Mouse (Mus musculus) layer of hippocampus, postnatal 10 days (tissue): ENCODE results near the gene St14. TPM values are rescaled to one million over a fixed set of nuclear protein-coding genes. Genes with fewer than 3 reads are reported as not detected.

Experiments
- DNase-seq, 2 experiments: peaks; one replicate each; pipeline ENCODE4 v3.0.0; 2021; ENCODE audit warnings: low spot score in 2 of 2
- total RNA-seq, 2 experiments: library from RNA; stranded (reverse); gene quantifications; 2 replicates each; pipeline ENCODE4 v1.2.3; 2021

St14 gene
- total RNA-seq, 2 experiments from 2014 or later = 0.74 to 0.82 TPM

DNA sequence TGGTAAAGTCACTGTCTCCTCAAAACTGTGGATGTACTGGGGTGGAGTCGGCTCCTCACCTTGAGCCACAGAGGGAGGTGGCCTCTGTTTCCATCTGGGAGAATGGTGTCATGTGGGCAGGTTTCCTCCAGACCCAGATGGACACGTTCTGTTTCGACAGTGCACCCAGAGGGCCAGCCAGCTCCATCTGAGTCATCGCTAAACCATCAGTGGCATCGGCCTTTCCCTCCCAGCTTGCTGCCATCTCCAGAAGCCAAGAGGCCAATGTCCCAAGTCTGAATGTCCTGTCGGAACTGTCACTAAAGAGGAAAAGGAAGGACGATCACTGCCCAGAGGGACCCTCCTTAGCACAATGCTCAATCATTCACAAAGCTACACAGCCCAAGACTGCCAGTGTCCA is 5.6 kb downstream of the St14 start:
- no peak for DNase-seq

DNA sequence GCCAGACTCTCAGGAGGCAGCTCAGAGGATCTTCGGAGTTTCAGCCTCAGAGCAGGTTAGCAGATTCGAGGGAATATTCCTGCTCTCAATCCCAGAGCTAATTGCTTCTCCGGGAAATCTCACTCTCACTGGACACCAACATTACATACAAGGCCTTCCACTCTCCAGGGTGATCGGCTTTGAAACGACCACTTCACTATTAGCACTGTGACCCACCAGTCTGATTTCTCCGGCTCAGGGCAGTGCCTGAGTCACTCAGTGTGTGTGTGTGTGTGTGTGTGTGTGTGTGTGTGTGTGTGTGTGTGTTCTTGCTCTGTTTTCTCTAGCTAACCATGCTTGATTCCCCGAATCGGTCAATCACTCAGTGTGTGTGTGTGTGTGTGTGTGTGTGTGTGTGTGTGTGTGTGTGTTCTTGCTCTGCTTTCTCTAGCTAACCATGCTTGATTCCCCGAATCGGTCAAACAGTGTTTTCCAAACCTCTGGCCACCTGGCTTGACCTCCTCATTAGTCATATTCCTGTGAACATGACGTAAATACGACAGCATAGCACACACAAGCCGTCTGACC is 9.1 kb downstream of the St14 start:
- no peak for DNase-seq

DNA sequence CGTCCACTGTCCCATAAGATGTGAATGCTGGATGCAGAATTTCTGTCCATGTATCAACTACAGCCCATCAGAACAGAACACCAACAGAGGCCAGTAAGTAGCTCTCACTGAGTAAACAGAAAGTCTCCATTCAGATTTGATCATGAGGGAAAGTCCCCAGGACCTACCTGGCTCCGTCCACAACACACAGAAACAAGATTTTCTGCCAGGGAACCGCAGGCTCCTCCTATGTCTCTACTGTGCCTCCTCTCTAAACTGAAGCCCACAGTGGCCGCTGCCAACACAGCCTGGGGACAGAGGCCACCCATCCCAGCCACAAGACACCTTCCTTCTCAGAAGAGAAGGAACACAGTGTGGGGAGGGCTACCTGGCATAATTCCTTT is 11.1 kb downstream of the St14 start:
- DNase-seq = no peak

DNA sequence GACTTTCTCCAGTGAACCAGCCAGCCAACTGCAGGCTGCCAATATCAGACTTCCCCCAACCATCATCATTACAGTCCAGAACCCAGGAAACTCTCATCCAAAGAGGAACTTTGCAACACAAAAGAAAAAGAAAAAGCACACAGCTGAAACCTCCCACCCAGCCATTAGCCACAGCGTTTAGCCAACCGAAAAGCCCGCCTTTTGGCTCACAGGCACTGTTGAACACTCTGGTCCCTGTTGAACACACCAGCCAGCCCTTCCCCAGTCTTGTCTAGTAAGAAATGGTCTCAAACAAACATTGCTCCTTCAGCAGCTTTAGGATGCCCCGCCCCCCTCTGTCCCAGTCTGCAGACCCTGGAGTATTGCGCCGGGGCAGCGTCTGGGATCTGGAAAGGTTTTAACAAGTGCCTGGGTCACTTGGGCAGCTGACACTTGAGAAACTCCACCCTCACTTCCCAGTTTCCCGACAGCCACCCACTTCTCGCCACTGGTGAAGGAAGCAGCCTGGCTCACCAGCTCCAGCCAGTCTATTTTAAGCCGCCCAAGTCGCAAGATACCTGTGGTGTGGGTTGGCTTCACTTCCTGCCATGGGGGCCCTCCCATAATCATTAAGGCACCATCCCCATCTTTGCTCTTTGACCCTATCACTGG is 11.6 kb downstream of the St14 start:
- no peak for DNase-seq

DNA sequence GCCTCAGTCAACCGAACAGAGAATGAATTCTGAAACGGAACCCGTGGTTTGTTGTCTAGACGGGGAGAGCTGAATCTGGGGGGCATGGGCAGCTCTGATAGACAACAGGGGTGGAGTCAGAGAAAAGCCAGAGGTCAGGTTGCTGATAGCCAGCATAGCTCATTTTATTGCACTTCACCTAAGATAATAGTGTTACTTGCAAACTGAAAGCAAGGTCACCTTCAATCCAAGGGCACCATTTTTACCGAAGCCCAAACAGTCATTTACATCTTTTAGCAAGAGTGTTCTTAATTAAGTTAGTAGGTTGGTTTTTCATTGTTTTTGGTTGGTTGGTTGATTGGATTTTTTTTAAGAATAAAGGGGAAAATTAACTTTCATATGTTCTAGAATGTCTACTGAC is 12.2 kb downstream of the St14 start:
- no peak for DNase-seq

DNA sequence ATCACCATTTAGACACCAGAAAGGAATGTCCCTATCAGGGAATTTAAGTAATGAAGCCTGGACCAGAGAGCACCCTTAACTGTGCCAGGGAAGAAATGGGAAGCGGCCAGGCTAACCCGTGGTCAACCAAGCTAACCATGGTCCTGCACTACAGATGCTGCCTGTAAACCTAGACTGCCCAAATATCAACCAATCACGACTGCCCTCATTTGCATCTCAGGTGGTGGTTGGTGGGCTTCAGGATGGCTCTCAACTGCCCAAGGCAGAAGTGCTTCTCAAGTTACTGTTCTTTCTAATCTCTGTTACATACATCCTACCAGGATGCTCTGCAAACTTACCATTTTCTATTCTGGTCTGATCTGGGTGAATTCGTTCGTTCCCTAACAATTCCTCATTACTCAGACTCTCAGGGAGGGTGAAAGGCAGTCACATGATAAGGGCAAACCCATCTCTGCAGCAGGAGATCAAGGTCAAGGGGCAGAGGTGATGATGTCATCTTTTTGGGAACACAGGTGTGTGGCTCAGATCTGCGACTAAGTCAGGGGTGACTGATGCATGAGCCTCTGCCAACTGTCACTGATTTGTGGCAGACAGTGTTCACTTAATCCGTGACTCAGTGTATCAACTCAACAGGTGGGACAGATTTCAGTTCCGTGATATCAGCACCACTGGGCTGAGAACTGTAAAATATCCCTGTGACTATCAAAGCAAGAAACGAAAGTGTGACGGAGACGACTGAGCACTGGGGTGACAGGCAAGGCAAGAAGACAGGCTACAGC is 12.9 kb downstream of the St14 start:
- no peak for DNase-seq

DNA sequence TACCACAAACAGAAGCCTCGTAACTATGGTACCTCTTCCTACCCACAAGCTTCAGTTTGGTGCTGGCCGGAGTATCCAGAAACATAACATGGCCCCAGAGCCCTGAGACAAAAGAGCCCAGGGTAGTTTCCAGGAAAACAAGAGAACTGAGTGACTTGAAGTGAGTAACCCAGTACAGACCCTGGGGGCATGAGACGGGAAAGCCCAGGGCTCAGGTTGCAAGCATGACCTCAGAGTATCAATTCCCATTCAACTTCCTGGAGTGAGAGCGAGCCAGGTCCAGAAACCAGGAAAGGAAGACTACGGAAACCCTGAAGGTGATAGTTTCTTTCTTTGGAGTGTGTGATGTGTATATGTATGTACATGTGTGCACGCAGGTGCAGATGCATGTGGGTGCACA is 14.2 kb downstream of the St14 start:
- DNase-seq = no peak

DNA sequence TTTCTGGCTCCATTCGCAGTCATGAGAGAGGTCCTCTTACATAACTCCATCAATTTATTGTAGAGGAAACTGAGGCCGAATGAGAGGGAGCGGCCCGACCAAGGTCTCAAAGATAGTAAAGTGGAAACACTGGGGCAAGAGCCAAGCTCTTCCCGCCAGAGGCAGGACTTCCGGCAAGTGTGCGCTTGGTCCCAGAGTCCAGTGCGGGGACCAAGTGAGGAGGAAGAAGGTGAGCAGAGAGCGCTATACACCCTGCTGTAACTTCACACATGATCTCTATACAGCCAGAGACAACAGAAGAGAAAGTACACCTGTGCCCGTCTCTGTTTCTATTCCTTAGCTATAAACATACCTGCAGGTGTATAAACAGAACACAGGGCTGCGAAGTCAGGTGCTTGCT is 14.6 kb downstream of the St14 start:
- DNase-seq = no peak

DNA sequence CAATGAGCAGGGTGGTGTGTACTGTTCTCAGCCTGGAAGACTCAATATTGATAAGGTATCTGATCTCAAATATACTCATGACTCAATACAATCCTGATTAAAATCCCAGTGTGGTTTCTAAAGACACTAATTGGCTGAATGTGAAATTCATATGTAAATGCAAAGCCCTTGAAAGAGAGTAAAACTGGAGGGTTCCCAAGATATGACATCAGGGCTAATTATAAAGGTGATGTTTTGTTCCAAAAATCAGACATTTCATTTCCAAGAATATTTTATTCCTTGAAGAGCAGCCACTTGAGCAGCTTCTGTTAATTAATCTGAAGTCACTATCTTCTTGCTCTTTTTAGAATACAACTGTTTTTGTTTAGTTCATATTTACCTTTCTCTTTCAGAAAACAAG is 16.1 kb downstream of the St14 start:
- DNase-seq = no peak

DNA sequence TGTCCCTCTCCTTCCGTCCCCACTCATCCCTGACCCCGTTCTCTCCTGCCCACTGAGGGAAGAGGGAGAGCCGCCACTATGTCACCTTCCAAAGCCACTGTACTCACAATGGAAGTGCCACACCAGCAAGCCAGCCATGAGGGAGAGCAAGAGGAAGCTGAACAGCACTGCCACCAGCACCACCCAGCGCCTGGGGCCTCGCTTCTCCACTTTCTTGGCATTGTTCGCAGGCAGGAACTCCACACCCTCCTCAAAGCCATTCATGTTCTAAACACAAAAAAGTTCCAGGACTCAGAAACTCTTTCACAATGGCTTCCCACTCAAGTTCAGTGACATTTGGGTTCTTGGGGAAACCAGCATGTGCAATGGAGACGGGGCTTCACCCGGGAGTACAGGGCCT is 23.2 kb downstream of the St14 start:
- DNase-seq = no peak

DNA sequence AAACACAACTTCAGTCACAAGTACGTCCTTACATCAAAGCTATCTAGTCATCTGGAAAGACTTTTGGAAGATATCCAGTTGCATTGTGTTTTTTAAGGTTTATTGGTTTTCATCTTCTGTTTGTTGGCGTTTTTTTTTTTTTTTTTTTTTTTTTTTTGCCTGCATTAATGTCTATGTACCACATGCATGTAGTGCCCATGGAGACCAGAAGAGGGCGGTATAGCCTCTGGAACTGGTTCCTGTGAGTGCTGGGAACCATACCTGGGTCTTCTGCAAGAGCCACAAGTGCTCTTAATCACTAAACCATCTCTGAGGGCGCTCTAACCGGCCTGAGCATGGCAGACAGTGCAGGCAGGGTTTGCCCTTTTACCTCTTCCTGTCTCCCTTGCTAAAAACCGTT is 33.5 kb downstream of the St14 start:
- no peak for DNase-seq

DNA sequence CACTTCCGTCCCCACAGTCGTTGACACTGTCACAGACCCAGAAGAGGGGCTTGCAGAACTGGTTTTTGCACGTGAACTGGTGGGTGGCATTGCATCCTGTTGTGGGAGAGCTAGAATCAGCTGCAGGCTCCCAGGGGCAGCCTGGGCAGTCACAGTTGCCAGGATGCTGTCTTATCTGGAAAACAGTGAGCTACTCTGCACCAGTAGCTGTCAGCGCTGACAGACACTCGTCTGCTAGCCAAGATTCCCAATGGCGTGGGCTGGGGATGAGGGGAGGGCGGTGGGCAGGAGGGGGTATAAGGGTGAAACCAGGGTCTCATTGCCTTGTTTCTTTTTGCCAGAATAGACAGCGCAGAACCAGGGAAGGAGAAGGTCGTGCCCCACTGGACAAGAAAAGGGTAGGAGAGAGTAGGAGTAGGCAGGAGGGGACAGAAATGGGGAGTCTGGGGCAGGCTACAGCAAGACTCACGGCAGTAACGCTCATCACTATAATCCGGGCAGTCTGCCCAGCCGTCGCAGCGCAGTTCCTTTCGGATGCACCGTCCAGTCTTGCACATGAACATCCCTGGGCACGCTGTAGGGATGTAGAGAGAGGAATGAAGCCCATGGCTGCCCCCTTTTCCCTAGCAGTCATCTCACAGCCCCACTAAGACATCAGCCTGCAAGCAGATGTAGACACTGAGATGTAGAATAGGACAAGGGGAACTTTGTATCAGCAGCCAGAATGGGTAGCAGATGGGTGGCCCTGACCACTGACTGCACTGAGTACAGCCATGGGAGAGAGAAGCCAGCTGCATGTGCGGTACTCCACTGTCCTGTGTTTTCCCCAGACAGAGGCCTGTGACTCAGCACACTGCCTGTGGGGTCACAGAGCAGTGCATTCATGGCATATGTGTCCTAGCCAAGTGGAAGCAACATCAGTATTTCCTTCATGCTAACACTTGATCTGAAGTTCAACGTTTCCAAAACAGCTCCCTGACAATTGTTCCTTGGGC is 34.3 kb downstream of the St14 start:
- peak; percentile 32 to 43 for DNase-seq

DNA sequence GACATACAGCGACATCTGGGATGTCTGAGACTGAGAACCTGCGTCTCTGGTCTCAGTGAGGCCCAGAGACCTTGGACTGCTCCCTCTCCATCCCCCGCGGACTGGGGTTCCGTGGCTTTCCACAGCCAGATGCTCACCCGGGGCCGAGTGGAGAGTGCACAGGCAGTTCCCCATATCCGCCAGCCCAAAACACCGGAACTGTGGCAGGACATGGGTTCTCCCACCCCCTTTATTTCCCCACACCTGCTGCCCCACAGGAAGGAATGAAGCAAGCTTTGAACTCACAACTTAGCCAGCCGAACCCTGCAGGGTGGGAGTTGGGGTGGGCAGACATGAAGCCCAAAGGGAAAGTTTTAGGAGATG is 38.8 kb downstream of the St14 start:
- no peak for DNase-seq

DNA sequence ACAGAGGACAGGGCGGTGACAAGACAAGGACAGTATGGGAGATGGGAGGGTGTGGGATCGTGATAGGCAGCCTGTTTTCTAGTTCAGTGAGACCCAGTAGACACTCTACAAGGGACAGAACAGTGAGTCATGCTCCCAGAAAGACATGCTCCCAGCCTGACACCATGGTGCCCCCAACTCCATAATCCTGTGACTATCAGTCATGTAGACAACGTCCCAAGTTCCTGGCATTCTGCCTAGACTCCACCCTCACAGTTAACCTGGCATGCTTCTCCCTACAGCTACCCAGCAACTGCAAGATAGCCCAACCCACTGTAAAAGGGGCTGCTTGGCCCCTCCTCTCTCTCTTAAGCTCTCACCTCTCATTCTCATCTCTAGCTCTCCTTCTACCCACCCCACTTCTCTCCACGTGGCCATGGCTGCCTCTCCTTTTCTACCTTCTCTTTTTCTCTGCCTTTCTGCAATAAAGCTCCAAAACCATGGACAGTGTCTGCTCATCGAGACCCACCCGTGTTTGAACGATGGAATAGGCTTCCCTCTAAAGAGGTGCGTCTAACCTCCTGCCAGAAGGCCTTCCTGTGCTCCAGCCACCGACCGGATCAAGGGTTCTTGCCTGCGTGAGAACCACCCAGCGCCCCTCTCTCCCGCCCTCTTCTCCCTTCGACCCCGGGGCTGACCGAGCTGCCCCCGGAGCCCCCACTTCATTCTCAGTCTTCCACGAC is 39.4 kb downstream of the St14 start:
- no peak for DNase-seq

DNA sequence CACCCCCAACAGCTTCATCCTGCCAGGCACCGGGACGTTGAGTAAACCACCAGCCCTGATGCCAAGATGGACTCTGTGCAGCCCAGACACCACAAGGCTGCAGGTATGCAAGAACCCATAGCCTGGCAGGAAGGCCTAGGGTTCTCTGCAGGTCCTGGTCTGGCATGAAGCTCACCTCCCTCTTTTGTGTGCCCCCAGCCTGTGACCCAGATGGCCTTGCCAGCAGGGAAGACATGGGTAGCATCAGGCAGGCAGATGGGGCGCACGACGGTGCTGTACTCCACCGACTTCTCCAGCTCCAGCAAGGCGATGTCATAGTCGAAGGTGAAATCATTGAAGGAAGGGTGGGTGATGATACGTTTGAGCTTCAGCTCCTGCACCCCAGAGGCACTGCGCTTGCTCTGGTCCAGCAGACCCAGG is 40.5 kb downstream of the St14 start:
- no peak for DNase-seq

DNA sequence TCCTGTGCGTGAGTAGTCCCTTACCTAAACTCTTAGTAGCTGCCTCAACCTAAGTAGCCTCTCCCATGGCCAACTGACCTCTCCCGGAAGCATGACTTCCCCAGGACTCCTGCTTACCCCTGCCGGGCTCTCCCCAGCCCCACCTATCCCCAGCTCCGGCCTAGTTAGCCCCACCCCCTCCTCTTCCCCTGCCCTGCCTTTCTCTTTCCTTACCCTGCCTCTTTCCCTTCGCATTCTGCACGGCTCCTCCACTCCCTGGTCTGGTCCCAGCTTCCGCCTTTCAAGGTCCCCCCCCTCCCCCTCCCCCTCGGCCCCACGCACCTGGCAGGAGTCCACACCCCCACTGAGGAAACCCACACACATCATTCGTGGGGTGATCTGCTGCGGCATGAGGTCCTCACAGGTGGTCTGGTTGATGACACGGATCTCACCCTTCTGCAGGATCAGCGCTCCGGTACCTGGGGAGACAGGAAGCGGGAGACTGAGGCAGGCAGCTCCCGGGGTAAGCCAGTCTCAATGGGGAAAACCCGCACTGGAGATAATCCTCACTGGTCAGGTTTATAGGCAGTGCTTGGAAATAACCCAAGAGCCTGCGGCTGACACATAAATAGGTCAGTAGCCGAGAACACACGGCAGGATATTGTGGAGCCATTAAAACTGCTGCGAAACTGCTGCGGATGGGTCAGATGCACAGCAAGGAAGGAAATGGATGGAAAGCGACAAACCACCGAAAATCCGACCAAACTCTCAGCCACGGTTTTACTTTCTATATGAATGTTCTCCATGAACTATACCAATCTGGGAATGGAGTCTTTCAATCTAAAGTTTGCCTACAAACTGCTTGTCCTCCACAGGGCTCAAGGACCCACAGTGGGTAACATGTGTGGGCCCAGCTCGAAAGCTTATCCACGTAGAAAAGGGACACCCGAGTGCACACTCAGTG is 41.3 kb downstream of the St14 start:
- DNase-seq = no peak

DNA sequence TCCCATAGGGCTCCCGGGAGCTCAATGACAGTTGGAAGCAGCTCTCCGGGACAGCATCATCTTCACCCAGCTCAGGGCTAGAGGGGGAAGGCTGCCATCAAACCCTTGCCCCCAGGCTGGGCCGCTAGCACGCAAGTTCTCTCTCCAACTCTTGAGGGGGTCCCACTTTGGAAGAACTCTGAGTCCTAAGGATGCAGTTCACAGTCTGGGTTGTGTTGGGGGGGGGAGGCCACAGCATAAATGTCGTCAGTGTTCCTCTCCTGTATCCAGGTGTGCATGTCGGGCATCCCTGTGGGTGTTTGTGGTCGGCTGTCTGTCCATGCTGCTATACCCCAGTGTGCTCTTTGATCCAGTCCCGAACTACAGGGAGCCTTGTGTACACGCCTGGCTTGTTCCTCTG is 42.1 kb downstream of the St14 start:
- no peak for DNase-seq

DNA sequence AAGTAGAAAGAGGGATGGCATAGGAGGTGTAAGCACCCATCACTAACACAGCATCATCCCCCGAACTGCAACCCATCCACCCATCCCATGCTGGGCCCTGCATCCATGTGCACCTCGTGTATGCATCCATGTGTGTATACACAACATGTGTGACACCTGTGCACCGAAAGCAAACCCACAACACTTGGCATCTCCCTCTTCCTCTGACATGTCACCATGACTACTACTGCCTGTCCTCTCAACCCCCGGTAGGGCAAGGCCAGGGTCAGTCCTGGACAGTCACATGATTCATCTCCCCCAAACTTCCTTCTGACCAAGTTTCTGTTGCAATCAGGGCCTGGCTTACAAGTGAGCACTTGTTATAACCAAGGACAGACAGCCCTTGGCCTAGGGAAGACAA is 42.8 kb downstream of the St14 start:
- no peak for DNase-seq

DNA sequence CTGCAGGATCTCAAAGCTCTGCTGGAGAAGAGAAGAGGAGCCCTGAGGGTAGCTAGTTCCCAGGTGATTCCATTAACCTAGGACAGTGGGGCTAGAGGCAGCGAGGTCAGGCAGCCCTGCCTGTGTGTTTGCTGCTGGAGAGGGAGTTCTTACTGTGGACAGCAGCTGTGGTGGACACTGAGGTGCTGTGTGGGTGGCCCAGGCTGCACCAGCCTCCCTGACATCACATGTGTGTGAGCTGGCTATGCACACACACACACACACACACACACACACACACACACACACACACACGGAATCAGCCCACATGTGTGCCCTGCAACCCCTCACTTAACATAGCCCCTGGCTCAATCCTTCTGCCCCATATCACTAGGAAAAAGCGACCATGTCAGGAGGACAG is 43.5 kb downstream of the St14 start:
- no peak for DNase-seq

DNA sequence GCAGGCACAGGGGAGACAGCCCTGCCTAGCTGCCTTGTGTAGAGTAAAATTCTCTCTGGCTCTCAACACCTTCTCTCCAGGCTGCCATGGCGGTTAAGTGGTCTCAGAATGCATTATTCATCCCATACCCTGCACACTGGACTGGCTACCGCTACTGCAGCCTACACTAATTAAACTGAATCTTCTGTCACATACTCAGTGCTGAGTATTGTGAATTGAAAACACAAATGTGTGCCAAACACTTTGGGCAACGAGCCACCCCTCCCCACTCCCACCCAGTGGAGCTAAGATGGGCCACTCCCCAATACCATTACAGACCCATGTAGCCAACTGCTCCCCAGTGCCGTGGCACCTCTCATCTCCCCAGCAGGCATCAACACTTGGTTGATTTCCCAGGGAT is 44.2 kb downstream of the St14 start:
- DNase-seq = peak; percentile 34 to 52
